Mouse (Mus musculus): ENCODE data around the gene March10.

GRCm38 (mm10) chr11:105469561-105469960 lies 13.0 kb upstream of the March10 start:
- no peak for TF ChIP-seq CTCF (IDR thresholded peaks at IDR 0.05; ENCODE audit: insufficient read depth, low read depth, low read length)
- no peak for TF ChIP-seq POLR2A (IDR thresholded peaks at IDR 0.05; ENCODE audit: insufficient read depth, low read depth, low read length)

All from olfactory bulb, adult 2 months (tissue).